Mouse (Mus musculus): ENCODE measurements around the gene Vwa8.

GRCm38 (mm10) chr14:79182801-79183200 is 333.9 kb downstream of the Vwa8 start:
- TF ChIP-seq CTCF (IDR thresholded peaks at IDR 0.05; ENCODE audit: control insufficient read depth, insufficient read depth, insufficient read length) = no peak
- no peak for TF ChIP-seq MYOG (IDR thresholded peaks at IDR 0.05; ENCODE audit: control insufficient read depth, extremely low read depth, insufficient read length)
- TF ChIP-seq FOSL1 (IDR thresholded peaks at IDR 0.05; ENCODE audit: insufficient read depth, low read length, poor library complexity, severe bottlenecking) = no peak
- TF ChIP-seq CEBPB (IDR thresholded peaks at IDR 0.05; ENCODE audit: low read depth) = no peak
- TF ChIP-seq MAX (IDR thresholded peaks at IDR 0.05) = no peak
- TF ChIP-seq USF1 (IDR thresholded peaks at IDR 0.05; ENCODE audit: low read depth) = no peak
- no peak for TF ChIP-seq MYOD1 (IDR thresholded peaks at IDR 0.05; ENCODE audit: control insufficient read depth, insufficient read length, low read depth)
